Mouse (Mus musculus): ENCODE data around the gene Tsen34. TPM values are rescaled to one million over a fixed set of nuclear protein-coding genes. Genes with fewer than 3 reads are reported as not detected.
A peak's percentile ranks its signal among the peaks of the same experiment; 100 is the strongest.

The Tsen34 gene
- polyA plus RNA-seq, 1 experiment from 2014 or later: 275 TPM

Small RNAs within 50 kb of the gene (microRNA-seq; reads per million reads assigned to microRNA genes)
- 1.9 reads per million, percentile 5 among the genes with 10 or more reads in this experiment for gene Mir3572 (ENCODE audit: borderline number of aligned reads)

Other genes starting within 250 kb of the Tsen34 start
- gene Tarm1, start 190.2 kb upstream of the Tsen34 start, polyA plus RNA-seq (2015; fragmentation: Nextera tagmentation; extraction: Ambion mirVana): 0.17 and 0.81 TPM in 2 replicates
- 0.83 and 1.0 TPM in 2 replicates for gene Oscar, start 76.7 kb upstream of the Tsen34 start, polyA plus RNA-seq (2015; fragmentation: Nextera tagmentation; extraction: Ambion mirVana)
- 483 and 493 TPM in 2 replicates for gene Ndufa3, start 75.5 kb upstream of the Tsen34 start, polyA plus RNA-seq (2015; fragmentation: Nextera tagmentation; extraction: Ambion mirVana)
- gene Tfpt, start 62.9 kb upstream of the Tsen34 start, polyA plus RNA-seq (2015; fragmentation: Nextera tagmentation; extraction: Ambion mirVana): 27.1 and 28.3 TPM in 2 replicates
- gene Prpf31, start 62.9 kb upstream of the Tsen34 start, polyA plus RNA-seq (2015; fragmentation: Nextera tagmentation; extraction: Ambion mirVana): 87.1 and 94.3 TPM in 2 replicates
- gene Cnot3, start 47.6 kb upstream of the Tsen34 start, polyA plus RNA-seq (2015; fragmentation: Nextera tagmentation; extraction: Ambion mirVana): 59.0 and 65.3 TPM in 2 replicates
- 20.1 and 22.3 TPM in 2 replicates for gene Leng1, start 27.0 kb upstream of the Tsen34 start, polyA plus RNA-seq (2015; fragmentation: Nextera tagmentation; extraction: Ambion mirVana)
- 9.5 and 14.3 TPM in 2 replicates for gene Tmc4, start 15.3 kb upstream of the Tsen34 start, polyA plus RNA-seq (2015; fragmentation: Nextera tagmentation; extraction: Ambion mirVana)
- 53.8 and 62.4 TPM in 2 replicates for gene Mboat7, start 660 bp downstream of the Tsen34 start, polyA plus RNA-seq (2015; fragmentation: Nextera tagmentation; extraction: Ambion mirVana)
- gene Rps9, start 11.1 kb downstream of the Tsen34 start, polyA plus RNA-seq (2015; fragmentation: Nextera tagmentation; extraction: Ambion mirVana): 1,464 and 1,578 TPM in 2 replicates
- gene Pirb, start 27.5 kb downstream of the Tsen34 start, polyA plus RNA-seq (2015; fragmentation: Nextera tagmentation; extraction: Ambion mirVana): 1.4 and 1.6 TPM in 2 replicates
- gene Gm15448, start 132.8 kb downstream of the Tsen34 start, polyA plus RNA-seq (2015; fragmentation: Nextera tagmentation; extraction: Ambion mirVana): not detected in 2 replicates
- gene Pira2, start 152.2 kb downstream of the Tsen34 start, polyA plus RNA-seq (2015; fragmentation: Nextera tagmentation; extraction: Ambion mirVana): 0.41 and 0.52 TPM in 2 replicates
- 0.37 and 0.47 TPM in 2 replicates for gene Gm14548, start 205.3 kb downstream of the Tsen34 start, polyA plus RNA-seq (2015; fragmentation: Nextera tagmentation; extraction: Ambion mirVana)
- 0.27 and 0.28 TPM in 2 replicates for gene Lilra6, start 222.6 kb downstream of the Tsen34 start, polyA plus RNA-seq (2015; fragmentation: Nextera tagmentation; extraction: Ambion mirVana)

Data from embryonic facial prominence, embryonic 15.5 days (tissue).